Mouse (Mus musculus) gastrocnemius, adult 8-10 months (tissue): ENCODE data around the gene Bach1. TPM values are rescaled to one million over a fixed set of nuclear protein-coding genes. Genes with fewer than 3 reads are reported as not detected.

Source experiments
- DNase-seq, 2 experiments: peaks; one replicate each; pipeline ENCODE4 v3.0.0; 2022; ENCODE audit warnings: low spot score in 2 of 2
- total RNA-seq, 4 experiments: library from RNA; stranded (reverse); gene quantifications; 2 replicates each; pipeline ENCODE4 v1.2.4; 2022

Gene Bach1
- total RNA-seq, result 10 to 100 TPM; 17.0 to 24.5 (median 20.0) TPM

GRCm38 (mm10) chr16:87698692-87699305 lies at the start of gene Bach1:
Gene Bach1, plus strand, starts transcription at chr16:87698945.
- peak; percentile 77 to 87 for DNase-seq

GRCm38 (mm10) chr16:87652344-87652743 lies 46.4 kb upstream of the Bach1 start:
- no peak for DNase-seq

GRCm38 (mm10) chr16:87652924-87653323 lies 45.8 kb upstream of the Bach1 start:
- no peak for DNase-seq

GRCm38 (mm10) chr16:87654016-87654575 lies 44.6 kb upstream of the Bach1 start:
- no peak for DNase-seq

GRCm38 (mm10) chr16:87655005-87655404 lies 43.7 kb upstream of the Bach1 start:
- no peak for DNase-seq

- no peak for DNase-seq
These were observed 43.2 kb upstream of the Bach1 start for GRCm38 (mm10) chr16:87655579-87655978.

GRCm38 (mm10) chr16:87656771-87657170 lies 42.0 kb upstream of the Bach1 start:
- no peak for DNase-seq

GRCm38 (mm10) chr16:87657291-87657690 lies 41.5 kb upstream of the Bach1 start:
- DNase-seq, result no peak

- DNase-seq, result no peak
These were observed 37.7 kb upstream of the Bach1 start for GRCm38 (mm10) chr16:87661024-87661471.

GRCm38 (mm10) chr16:87661636-87662035 lies 37.1 kb upstream of the Bach1 start:
- no peak for DNase-seq

- DNase-seq, result no peak
These were observed 36.2 kb upstream of the Bach1 start for GRCm38 (mm10) chr16:87662528-87662927.

GRCm38 (mm10) chr16:87663890-87664289 lies 34.9 kb upstream of the Bach1 start:
- no peak for DNase-seq

- no peak for DNase-seq
These were observed 33.5 kb upstream of the Bach1 start for GRCm38 (mm10) chr16:87665246-87665645.

- DNase-seq, result no peak
These were observed 32.8 kb upstream of the Bach1 start for GRCm38 (mm10) chr16:87665752-87666619.

GRCm38 (mm10) chr16:87666620-87667004 lies 32.1 kb upstream of the Bach1 start:
- DNase-seq, result no peak

GRCm38 (mm10) chr16:87668002-87668401 lies 30.7 kb upstream of the Bach1 start:
- no peak for DNase-seq

GRCm38 (mm10) chr16:87670091-87670820 lies 28.5 kb upstream of the Bach1 start:
- DNase-seq, result no peak

GRCm38 (mm10) chr16:87670821-87671165 lies 28.0 kb upstream of the Bach1 start:
- no peak for DNase-seq

GRCm38 (mm10) chr16:87671336-87671735 lies 27.4 kb upstream of the Bach1 start:
- DNase-seq, result no peak

- no peak for DNase-seq
These were observed 25.6 kb upstream of the Bach1 start for GRCm38 (mm10) chr16:87673155-87673554.

- no peak for DNase-seq
These were observed 22.6 kb upstream of the Bach1 start for GRCm38 (mm10) chr16:87676182-87676581.

- DNase-seq, result no peak
These were observed 20.1 kb upstream of the Bach1 start for GRCm38 (mm10) chr16:87678667-87679066.
